Mouse (Mus musculus) embryonic fibroblast, embryonic 13.5 days (primary cell): ENCODE data around the gene Lef1.

ENCODE experiments used
- CTCF ChIP-seq: IDR thresholded peaks from 2 replicates; pipeline ENCODE4 v1.5.1; 2011; ENCODE audit warnings: mild to moderate bottlenecking, control low read depth, low read length, moderate library complexity, borderline replicate concordance; ENCODE audit not compliant: insufficient read depth
- POLR2A ChIP-seq: IDR thresholded peaks from 2 replicates; pipeline ENCODE4 v1.6.1; 2011; ENCODE audit warnings: low read depth, mild to moderate bottlenecking, control low read depth, low read length, moderate library complexity

- no peak for TF ChIP-seq POLR2A
- TF ChIP-seq CTCF = no peak
Observed at GRCm38 (mm10) chr3:131139345-131140090, 29.2 kb downstream of the Lef1 start.
